Mouse (Mus musculus) liver, embryonic 14.5 days (tissue): ENCODE results near the gene Ddc. TPM values are rescaled to one million over a fixed set of nuclear protein-coding genes. Genes with fewer than 3 reads are reported as not detected.

Experiments used
- ATAC-seq: fragments of 200-750 bp; cut with Nextera tagmentation; 2 replicates; pipeline ENCODE4 v1.8.0; 2017; ENCODE audit warnings: moderate number of reproducible peaks, mild to moderate bottlenecking, moderate library complexity; ENCODE audit not compliant: insufficient read depth
- DNase-seq, 3 experiments: peaks; one replicate each; pipeline ENCODE4 v3.0.0-alpha.2; 2012 to 2013; ENCODE audit warnings: low read depth in 3 of 3, low spot score in 3 of 3
- H3K27ac ChIP-seq: fragments of 300-500 bp; sonication (generic); 2 replicates; pipeline ENCODE4 v1.5.1; 2014; ENCODE audit warnings: moderate library complexity, mild to moderate bottlenecking, control low read depth, inconsistent platforms
- H3K27me3 ChIP-seq: fragments of 300-500 bp; sonication (generic); 2 replicates; pipeline ENCODE4 v1.6.1; 2014; ENCODE audit warnings: mild to moderate bottlenecking, low read length, moderate library complexity; ENCODE audit not compliant: control insufficient read depth, insufficient read depth
- H3K36me3 ChIP-seq: fragments of 300-500 bp; sonication (generic); replicated peaks from 2 replicates; pipeline ENCODE4 v1.6.1; 2014; ENCODE audit warnings: low read depth; ENCODE audit not compliant: control insufficient read depth, insufficient read depth
- H3K4me1 ChIP-seq, 2 experiments: fragments of 200-500 bp in 1 of 2; fragments of 300-500 bp in 1 of 2; sonication (generic) in 1 of 2; replicated peaks; 2 replicates each; pipeline ENCODE4 v1.6.1; 2012 to 2014; ENCODE audit warnings: antibody characterized with exemption in 1 of 2, inconsistent platforms in 1 of 2, low read length in 1 of 2; ENCODE audit not compliant: control insufficient read depth in 2 of 2, insufficient read depth in 2 of 2
- H3K4me2 ChIP-seq: fragments of 300-500 bp; sonication (generic); 2 replicates; pipeline ENCODE4 v1.6.1; 2014; ENCODE audit warnings: low read depth, mild to moderate bottlenecking, control low read depth, moderate library complexity
- H3K4me3 ChIP-seq, 2 experiments: fragments of 200-500 bp in 1 of 2; fragments of 300-500 bp in 1 of 2; sonication (generic) in 1 of 2; 2 replicates each; pipeline ENCODE4 v1.5.1; 2012 to 2014; ENCODE audit warnings: low read depth in 2 of 2, low read length in 2 of 2, mild to moderate bottlenecking in 2 of 2, control low read depth in 1 of 2, inconsistent platforms in 1 of 2, moderate library complexity in 1 of 2; ENCODE audit not compliant: insufficient read depth in 1 of 2
- H3K9ac ChIP-seq: fragments of 300-500 bp; sonication (generic); replicated peaks from 2 replicates; pipeline ENCODE4 v1.6.1; 2014; ENCODE audit warnings: mild to moderate bottlenecking, control low read depth, moderate library complexity
- H3K9me3 ChIP-seq: fragments of 300-500 bp; sonication (generic); 2 replicates; pipeline ENCODE4 v1.6.1; 2016; ENCODE audit warnings: low read length, mixed read lengths; ENCODE audit not compliant: control insufficient read depth
- CTCF ChIP-seq: IDR thresholded peaks from 2 replicates; pipeline ENCODE4 v1.5.1; 2016; ENCODE audit warnings: antibody characterized with exemption, low read depth, control low read depth
- EP300 ChIP-seq: IDR thresholded peaks from 2 replicates; pipeline ENCODE4 v1.6.1; 2016; ENCODE audit warnings: antibody characterized with exemption, low read depth
- WGBS: fragments of 180-500 bp; shearing (Covaris S2); extraction: QIAGEN DNeasy Blood & Tissue Kit; methylation state at CpG from one replicate; pipeline ENCODE4 v1.1.7; 2014; ENCODE audit not compliant: insufficient replicate concordance; 5-methylcytosine and 5-hydroxymethylcytosine counted together
- polyA plus RNA-seq, 2 experiments: library from polyadenylated mRNA; depleted of rRNA in 1 of 2; stranded (reverse) in 1 of 2; unstranded in 1 of 2; fragments of >200 nt; fragmentation: Nextera tagmentation in 1 of 2; extraction: Ambion mirVana in 1 of 2; gene quantifications; 2 replicates each; pipeline versions ENCODE4 v1.2.1 to v1.2.3; 2012 to 2014

The Ddc gene
- polyA plus RNA-seq, 2 experiments = 4.3 to 7.4 TPM

DNA sequence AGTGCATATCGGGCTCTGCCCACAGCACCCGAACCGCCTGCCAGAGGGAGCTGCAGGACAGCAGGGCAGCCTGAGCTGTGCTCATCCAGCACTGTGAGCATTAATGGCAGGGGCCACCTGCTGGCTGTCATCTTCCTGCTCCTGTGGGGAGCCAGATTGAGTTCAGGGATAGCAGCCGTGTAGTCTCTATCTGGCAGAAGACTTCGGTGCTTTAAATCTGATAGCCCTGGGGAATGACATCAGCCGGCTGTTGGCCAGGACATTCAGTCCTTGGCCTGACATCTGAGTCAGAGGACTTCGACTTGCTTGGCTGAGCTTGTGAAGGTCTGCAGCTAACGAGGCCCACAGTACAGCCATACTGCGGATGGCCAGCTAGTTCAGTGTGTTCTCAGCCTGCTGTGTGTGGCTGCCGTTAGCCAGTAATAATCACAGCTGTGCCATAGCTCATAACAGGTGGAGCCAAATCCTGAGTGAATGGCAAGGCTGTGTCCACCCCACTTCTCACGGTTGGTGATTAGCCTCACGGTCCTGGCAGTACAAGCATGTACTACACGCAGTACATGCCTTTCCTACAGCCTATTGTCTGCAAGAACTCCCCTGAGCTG is 53.5 kb downstream of the Ddc start:
- Histone ChIP-seq H3K9ac (no peak overlapping the region), H3K9me3 (no peaks in the 10 kb centered on the region), H3K27ac (no peak overlapping the region), H3K4me2 (no peak overlapping the region), H3K36me3 (no peaks in the 10 kb centered on the region), H3K27me3 (no peaks in the 10 kb centered on the region; the same call in 1 of the 2 replicates), H3K4me1 (peaks cover 44 to 47% of the 10 kb centered on the region in 2 experiments), H3K4me3 (no peak overlapping the region)
- TF ChIP-seq CTCF (peak; percentile 74), EP300 (no peak)
- 65% methylated on average over 13 of the region's 13 CpGs for WGBS
- ATAC-seq (no peak), DNase-seq (no peak)

DNA sequence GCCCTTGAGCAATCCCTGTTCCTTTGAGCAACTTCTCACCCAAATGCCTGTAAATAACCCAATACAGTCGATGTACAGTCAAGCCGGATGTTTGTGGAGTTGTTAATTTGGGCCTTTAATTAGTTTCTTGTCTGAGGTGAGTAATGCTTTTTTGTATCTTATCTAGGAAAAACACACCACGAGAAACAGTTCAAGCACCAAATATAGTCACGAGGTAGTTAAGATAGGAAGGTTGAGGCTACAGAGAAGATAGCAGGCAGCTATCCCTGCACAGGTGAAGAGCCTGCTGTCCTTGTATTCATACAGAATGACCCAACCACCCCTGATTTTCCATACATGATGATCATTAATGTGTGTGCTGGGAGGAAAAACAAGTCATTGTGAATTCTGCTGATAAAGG is 56.4 kb downstream of the Ddc start:
- Histone ChIP-seq H3K4me3 (no peak overlapping the region), H3K27ac (peak overlapping the region; percentile 93), H3K36me3 (no peaks in the 10 kb centered on the region), H3K4me2 (peak overlapping the region; percentile 64), H3K4me1 (peaks cover 69 to 74% of the 10 kb centered on the region in 2 experiments), H3K27me3 (no peaks in the 10 kb centered on the region), H3K9ac (peak overlapping the region; percentile 67), H3K9me3 (no peaks in the 10 kb centered on the region)
- DNase-seq = peak; percentile 64 to 75 (median 73)
- WGBS = 7% methylated on average over 4 of the region's 4 CpGs
- ATAC-seq = peak; percentile 82
- no peak for TF ChIP-seq CTCF
- TF ChIP-seq EP300 = peak; percentile 93

DNA sequence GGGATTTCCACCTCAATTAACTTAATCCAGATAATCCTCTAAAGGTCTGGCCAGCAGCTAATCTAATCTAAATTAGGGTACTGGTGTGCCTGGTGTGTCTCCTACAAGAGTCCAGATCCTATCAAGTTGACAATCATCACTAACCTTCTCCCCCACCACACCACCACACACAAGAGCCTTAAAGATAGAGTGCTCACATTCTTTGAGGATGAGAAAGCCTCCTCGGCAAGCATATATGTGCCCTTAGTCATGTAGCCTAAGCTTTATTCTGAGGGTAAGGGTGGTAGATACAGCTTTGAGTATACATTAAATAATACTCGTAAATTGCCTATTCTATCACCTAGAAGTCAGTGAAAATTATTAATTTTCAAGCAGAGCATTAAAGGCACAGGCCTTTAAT is 57.2 kb downstream of the Ddc start:
- Histone ChIP-seq H3K27ac (peak overlapping the region; percentile 93), H3K4me1 (peaks cover 78 to 82% of the 10 kb centered on the region in 2 experiments), H3K9me3 (no peaks in the 10 kb centered on the region), H3K27me3 (no peaks in the 10 kb centered on the region), H3K4me3 (no peak overlapping the region), H3K4me2 (peak overlapping the region; percentile 64), H3K36me3 (no peaks in the 10 kb centered on the region), H3K9ac (peak overlapping the region; percentile 67)
- no peak for ATAC-seq
- no peak for TF ChIP-seq EP300
- no peak for TF ChIP-seq CTCF
- 46% methylated on average over 2 of the region's 2 CpGs for WGBS
- no peak for DNase-seq

DNA sequence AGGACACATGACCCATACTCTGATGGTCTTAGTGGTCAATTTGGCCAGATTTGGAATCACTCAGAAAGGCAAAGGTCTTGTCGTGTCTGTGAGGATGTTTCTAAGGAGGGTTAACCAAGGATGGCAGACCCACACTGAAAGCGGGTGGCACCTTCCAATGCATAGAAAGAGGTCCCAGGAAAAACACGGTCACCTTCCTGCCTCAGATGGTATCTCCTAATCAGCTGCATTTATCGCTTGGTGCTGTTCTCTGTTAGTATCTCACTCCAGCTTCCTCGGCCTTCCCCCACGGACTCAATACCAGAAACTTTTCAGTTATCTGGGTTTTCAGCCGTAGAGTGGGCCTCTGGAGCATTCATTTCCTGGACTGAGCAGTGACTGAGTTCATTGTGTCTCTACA is 58.1 kb downstream of the Ddc start:
- Histone ChIP-seq H3K4me3 (no peak overlapping the region), H3K9me3 (no peaks in the 10 kb centered on the region), H3K27me3 (no peaks in the 10 kb centered on the region), H3K9ac (no peak overlapping the region), H3K36me3 (no peaks in the 10 kb centered on the region), H3K4me2 (no peak overlapping the region), H3K4me1 (peaks cover 85 to 88% of the 10 kb centered on the region in 2 experiments), H3K27ac (peak overlapping the region; percentile 1; the same call in 1 of the 2 replicates)
- TF ChIP-seq EP300 (no peak), CTCF (no peak)
- DNase-seq (no peak), ATAC-seq (no peak)
- 34% methylated on average over 7 of the region's 7 CpGs for WGBS

- Histone ChIP-seq H3K27ac (peak overlapping the region; percentile 85), H3K27me3 (no peaks in the 10 kb centered on the region; the same call in 1 of the 2 replicates), H3K4me3 (peak overlapping the region; percentile 42 to 55; a peak in 3 of 4 replicates), H3K9ac (peak overlapping the region; percentile 65), H3K4me1 (peaks cover 86 to 87% of the 10 kb centered on the region in 2 experiments), H3K4me2 (peak overlapping the region; percentile 95), H3K9me3 (no peaks in the 10 kb centered on the region), H3K36me3 (no peaks in the 10 kb centered on the region)
- 56% methylated on average over 5 of the region's 5 CpGs for WGBS
- TF ChIP-seq CTCF (no peak), EP300 (no peak)
- ATAC-seq (no peak), DNase-seq (no peak)
These were observed 60.6 kb downstream of the Ddc start for GRCm38 (mm10) chr11:11837384-11837783.
